Mouse (Mus musculus): ENCODE measurements around the gene Thrap3. TPM values are rescaled to one million over a fixed set of nuclear protein-coding genes. Genes with fewer than 3 reads are reported as not detected.
"Not testable (repeated sequence)": the region's sequence is repeated elsewhere in the genome, so short reads cannot be mapped to it uniquely, and the experiment has no call there.

The Thrap3 gene
- total RNA-seq, 4 experiments from 2014 or later = 203 to 250 (median 221) TPM

DNA sequence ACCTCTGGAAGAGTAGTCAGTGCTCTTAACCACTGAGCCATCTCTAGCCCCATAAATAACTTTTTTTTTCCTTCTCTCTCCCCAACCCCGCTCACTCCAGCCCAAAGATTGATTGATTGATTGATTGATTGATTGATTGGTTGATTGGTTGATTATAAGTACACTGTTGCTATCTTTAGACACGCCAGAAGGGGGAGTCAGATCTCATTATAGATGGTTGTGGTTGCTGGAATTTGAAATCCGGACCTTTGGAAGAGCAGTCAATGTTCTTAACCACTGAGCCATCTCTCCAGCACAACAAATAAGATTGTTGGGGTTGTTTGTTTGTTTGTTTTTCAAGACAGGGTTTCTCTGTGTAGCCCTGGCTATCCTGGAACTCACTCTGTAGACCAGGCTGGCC is 17.0 kb upstream of the Thrap3 start:
- not testable (repeated sequence) for DNase-seq

DNA sequence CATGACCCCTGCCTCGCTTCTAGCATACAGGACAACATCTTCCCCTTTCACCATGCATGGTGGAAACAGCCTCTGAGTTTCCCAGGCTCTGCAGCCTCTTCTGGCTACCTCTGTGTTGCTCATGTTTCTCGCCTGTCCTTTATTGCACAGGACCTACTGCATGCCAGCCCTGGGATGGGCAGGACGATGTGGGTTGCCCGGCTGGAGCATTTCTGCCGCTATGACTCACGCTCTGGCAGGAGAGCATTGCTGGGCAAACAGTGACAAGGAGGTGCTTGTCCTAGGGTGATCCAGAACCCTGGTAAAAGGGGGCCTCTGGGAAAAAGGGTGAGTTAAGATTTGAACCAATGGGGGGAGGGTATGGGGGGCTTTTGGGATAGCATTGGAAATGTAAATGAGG is 15.2 kb upstream of the Thrap3 start:
- DNase-seq = no peak

DNA sequence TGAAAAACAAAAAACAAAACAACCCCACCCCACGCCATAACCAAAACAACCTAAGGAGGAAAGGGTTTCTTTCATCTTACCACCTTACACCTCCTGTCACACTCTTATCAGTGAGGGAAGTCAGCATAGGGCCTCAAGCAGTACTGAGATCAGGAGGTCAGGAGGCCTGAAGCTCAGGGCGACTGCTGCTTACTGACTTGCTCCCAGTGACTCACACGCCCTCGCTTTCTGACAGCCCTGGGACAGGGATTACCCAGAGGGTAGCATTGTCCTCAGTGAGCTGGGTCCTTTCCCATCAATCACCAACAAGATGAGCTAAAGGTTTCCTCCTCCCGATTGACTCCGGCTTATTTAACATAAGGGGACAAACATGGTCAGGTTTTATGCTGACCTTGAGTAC is 4.5 kb upstream of the Thrap3 start:
- peak; percentile 63 for DNase-seq

DNA sequence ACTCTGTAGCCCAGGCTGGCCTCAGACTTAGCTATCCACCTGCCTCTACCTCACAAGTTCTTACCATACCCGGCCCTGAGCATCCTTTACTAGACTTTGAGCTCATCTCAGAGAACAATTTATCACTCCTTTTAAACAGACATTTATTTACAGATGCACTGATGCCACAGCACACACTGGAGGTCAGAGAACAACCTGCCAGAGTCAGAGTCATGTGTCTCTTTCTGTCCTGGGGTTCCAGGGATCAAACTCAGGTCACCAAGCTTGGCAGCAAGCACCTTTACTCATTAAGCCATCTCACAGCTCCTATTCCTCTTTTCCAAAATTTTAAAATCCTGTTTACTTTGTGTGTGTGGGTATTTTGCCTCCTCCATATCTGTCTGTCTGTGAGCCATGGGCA is 2.8 kb upstream of the Thrap3 start:
- DNase-seq = no peak

DNA sequence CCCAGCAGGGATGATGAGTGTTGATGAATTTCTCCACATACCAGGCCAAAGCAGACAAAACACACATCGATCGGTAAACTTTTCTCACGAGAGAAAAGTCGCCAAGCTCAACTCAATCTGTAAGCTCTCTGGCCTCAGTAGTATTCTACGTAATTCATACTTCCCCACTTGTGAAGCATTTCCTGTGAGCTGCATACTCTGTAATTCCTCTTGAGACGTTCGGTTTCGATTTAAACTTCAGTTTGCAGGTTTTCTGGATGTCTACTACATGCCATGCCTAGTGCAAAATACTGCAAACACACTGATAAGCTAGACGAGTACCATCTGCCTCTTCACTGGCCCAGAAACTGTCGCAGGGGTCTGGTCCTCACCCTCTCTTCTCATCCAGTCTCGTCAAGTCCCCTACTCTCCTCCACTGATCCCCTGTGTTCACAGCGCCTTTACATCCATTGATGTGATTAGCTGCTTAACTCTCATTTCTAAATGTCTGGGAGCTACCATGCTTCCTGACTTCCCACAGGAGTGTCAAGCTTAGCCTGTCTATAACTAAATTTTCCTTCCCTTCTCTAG is 2.2 kb upstream of the Thrap3 start:
- DNase-seq = no peak

DNA sequence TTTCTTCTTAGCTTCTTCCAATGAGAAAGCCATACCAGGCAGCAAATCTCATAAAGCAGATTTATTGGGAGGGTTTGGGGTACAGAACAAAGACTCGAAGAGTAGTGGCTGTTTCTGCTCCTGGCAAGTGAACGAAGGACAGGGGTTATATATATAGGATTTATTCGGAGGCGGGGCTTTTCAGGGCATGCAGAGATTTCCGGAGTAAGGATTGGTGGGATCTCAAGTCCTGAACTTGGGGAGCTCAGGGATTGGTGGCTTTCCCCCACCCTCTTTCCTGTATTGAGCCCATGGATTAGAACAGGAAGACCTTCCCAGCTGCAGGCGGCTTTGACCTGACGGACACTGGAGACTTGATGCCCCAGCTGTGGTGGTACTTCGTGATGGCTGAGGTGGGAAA is 1.5 kb upstream of the Thrap3 start:
- DNase-seq = no peak

DNA sequence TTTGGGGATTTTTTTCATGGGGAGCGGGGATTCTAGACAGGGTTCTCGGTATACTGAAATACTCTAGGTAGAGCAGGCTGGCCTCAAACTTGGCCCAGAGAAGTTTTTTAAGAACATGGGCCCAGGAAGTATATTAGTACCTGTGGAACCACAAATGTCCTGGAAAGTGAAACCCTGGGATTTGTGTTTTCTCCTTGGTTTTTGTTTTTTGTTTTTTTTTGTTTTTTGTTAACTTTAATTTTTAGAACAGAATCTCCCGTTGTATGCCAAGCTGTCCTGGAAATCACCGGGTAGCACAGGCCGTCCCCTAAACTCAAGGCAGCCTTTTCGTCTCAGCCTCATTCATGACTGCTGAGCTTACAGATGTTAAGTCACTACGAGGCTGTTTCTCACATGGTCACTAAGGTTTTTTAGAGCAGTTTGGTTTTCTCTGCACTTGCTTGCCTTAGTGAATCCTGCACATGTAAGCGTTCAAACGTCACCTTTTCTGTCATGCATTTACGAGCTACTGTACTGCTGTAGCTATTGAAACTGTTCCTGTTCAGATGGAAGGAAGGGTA is 856 bp upstream of the Thrap3 start:
- DNase-seq = no peak

DNA sequence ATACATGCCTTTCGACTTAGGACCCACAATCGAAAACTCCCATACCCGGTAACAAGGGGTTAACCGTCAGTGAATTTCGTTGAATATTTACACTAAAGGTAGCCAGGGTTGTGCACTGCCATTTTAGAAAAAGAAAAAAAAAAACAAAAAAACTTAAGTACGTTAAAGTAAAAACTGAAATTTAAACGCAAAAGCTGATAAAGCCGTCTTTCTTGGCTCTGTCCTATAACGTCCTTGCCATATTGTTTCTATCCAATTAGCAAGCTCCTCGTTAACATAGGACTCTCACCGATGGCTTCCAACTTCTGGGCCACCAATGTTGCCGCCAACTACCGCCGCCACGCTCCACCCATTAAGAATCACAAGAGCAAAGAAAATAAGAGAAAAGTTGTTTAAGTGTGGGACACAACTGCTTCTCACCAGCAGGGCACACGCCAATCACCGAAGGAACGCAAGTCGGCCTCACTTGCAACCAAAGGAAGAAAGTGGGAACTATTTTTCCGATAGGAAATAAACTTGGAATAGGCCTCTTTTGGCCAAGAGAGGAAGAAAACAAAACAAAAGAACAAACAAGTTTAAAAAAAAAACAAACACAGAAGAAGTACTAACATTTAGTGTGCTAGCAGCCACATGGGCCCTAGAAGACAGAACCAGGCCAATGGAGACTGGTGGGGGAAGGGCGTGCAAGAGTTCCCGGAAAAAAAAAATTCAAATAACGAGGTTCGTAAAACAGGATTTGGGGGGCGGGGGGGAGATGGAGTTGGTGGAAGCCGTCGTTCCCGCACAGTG is 852 bp downstream of the Thrap3 start:
- no peak for DNase-seq

DNA sequence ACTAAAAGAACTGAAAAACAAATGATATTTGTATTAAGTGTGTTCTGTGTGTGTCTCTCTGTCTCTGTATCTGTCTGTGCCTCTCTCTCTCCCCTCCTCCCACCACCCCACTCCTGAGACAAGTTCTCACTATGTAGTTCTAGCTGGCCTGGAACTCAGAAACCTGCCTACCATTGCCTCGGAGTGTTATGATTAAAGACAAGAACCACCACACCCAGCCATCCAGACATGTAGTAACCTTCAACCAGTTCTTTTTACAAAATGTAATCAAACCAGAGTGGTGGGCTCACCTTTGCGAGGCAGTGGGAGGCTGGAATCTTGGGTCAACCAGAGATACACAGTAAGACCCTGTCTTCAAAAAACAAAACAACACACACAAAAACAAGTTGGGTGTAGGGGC is 1.9 kb downstream of the Thrap3 start:
- no peak for DNase-seq

DNA sequence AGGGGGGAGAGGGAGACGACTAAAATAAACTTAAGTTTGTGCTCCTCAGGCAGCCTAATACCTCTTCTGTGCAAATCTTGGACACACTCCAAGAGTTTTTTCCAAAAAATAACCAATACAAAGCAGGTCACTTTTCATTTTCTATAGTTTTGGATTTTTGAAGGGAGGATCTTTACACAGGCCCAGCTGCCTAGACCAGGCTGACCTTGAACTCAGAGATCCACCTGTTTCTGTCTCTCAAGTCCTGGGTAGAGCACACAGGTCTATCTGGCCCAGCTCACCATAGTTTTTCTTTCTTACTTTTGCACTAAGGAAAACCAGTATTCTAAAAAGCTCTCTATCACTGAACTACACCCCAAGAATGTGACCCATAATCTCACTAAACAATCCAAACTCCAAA is 2.5 kb downstream of the Thrap3 start:
- no peak for DNase-seq

DNA sequence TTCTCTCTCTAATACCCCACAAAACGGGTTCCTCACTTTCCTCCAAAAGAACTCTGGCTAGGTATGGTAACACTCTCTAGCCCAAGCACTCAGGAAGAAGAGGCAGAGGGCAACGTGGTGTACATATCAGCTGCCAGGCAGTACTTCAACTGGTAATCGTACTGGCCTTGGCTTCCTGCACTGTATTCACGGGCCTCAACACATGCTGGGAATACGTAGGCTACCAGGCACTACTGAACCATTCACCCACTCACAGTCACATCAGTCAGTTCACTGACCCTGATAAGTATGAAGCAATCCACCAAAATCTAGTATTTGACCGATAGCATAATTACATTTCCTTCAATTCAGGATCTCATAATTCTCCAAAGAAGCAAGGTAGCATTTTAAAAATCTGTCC is 3.0 kb downstream of the Thrap3 start:
- no peak for DNase-seq

DNA sequence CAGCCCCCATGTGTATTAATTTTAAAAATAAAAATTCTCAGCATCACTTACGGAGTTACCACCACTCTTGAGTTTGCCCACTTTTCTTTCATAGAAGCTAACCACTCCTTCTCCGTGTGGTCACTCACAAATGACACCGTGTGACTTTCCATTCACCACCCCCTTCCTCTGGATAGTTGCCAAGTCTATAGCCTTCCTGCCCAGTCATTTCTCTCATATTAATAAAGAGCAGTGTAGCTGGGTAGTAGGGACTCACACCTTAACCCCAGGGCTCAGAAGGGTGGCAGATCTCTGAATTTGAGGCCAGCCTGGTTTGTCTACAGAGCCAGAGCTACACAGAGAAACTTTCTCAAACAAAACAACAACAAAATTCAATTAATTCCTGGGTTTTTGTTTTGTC is 5.1 kb downstream of the Thrap3 start:
- DNase-seq = no peak

DNA sequence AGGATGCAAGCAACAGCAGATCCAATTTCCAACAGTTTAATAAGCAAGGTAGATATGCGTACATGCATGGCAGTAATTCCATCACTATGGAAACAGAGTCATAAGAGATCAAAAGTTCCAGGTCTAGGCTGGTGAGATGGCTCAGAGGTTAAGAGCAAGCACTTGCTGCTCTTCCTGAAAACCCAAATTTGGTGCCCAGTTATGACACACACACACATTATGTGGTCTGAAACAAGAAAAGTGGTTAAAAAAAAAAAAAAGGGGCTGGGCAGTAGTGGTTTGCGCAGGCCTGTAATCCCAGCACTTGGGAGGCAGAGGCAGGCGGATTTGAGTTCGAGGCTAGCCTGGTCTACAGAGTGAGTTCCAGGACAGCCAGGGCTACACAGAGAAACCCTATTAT is 7.6 kb downstream of the Thrap3 start:
- no peak for DNase-seq

DNA sequence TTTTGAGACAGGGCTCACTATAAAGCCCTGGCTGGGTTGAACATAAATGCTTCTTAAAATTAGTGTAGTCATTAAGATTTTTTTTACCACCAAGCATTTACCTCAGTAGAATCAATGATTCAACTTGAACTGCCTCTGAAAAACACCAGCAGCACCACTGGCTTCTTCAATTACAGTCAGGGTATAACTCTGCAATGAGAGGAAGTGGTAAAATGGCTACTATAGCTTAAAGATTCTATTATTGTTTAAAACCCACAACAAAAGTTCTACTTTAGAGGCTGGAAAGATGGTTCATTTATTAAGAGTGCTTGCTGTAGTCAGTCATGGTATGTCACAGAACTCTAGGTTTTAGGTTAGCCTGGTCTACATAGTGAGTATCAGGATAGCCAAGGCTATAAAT is 8.3 kb downstream of the Thrap3 start:
- DNase-seq = no peak

DNA sequence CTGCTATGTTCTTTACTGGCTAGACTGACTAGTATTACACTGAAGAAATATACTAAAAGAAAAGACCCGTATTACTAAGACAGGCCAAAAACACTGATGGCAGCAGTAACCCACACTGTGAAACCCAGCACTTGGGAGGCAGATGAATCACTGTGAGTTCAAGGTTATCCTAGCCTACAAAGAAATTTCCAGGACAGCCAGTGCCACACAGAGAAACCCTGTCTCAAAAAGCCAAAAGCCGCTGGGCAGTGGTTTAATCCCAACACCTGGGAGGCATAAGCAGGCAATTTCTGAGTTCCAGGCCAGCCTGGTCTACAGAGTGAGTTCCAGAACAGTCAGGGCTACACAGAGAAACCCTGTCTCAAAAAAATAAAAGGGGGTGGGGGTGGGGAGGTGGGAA is 11.9 kb downstream of the Thrap3 start:
- DNase-seq = no peak

DNA sequence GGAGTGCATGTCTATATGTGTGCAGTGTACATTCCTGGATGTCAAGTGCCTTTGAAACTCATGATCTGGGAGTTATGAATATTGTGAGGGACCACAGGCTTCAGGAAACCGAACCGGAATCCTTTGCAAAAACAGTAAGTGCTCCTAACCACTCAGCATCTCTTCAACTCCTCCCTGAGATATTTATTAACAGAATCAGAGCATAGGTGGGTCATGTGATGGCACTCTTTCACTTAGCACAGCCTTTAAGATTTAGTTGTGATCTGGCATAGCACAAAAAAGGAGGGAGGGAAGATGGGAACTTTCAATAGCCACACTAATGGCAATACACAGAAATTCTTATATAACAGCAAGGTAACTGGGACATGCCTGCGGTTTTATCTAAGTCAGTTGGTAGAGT is 15.5 kb downstream of the Thrap3 start:
- DNase-seq = no peak

DNA sequence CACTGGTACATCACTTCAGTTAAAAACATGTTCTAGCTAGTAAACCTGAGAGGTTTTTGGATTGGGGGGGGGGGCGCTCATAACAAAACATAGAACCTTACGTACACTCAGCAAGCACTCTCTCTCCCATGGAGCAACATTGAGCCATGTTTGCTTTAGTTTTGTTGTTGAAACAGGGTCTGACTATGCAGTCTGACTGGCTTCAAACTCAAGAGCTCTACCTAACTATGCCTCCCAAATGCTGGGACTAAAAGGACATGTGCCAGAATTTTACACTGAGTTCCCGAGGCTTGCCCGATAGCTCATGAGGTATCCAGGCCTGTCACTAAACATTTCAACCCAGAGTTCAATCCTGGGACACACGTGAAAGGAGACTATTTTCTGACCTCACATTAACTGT is 19.5 kb downstream of the Thrap3 start:
- DNase-seq = no peak

DNA sequence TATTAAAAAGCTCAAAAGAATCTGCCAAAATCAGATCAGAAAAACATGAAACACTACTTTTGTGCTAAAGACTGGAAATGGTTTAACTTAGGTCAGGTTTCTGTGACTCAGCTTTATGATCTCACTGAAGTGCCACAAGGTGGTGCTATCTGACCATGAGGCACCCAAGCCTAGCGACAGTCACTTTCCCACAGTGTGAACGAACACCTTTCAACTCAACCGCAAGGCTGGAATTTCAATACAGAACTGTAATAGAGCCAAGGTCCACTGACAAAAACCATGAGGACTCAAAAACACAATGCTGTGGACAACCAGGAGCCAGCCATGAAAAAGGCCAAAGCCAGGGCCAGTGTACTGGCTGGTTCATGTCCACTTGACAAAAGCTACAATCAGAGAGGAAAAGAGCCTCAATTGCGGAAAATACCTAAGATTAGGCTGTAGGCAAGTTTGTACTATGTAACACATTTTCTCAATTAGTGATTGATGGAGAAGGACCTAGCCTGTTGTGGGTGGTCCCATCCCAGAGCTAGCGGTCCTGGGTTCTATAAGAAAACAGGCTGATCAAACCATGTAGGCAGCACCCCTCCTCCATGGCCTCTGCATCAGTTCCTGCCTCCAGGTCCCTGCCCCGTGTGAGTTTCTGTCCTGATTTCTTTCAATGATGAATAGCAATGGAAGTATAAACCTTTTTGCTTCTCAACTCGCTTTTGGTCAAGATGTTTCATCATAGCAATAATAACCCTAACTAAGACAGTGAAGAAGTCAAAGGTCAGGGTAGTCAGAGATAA is 21.2 kb downstream of the Thrap3 start:
- DNase-seq = no peak

DNA sequence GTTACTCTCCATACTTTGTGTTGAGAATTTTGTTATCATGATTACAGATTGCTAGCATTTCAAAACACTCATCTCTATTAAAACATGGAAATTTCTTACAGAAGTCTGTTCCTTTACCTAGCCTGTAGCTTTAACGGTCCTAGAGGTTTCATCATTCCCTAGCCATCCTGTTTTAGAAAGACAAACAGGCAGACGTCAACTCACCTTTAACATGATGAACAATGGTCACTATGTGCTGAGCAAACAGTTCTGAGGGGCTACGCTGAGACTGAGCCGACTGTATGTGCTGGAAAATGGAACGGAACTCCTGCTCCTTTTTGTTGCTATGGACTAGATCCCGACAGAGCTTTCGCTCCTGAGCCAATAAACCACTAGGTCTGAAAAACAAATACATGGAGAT is 26.6 kb downstream of the Thrap3 start:
- not testable (repeated sequence) for DNase-seq

DNA sequence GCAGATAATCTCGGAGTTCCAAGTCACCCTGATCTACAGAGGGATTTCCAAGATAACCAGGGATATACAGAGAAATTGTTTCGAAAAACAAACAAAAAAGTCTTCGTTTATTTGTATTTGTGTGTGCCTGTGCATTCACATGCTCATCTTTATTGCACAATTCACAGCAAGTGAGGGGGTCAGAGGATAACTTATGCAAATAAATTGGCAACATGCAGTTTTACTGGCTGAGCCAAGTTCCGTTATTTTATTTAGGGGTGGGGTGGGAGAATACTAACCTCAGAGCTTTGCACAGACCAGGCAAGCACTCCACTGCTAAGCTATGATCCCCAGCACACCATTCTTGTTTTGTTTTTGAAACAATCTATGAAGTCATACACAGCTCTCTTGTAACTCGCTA is 28.8 kb downstream of the Thrap3 start:
- DNase-seq = no peak

DNA sequence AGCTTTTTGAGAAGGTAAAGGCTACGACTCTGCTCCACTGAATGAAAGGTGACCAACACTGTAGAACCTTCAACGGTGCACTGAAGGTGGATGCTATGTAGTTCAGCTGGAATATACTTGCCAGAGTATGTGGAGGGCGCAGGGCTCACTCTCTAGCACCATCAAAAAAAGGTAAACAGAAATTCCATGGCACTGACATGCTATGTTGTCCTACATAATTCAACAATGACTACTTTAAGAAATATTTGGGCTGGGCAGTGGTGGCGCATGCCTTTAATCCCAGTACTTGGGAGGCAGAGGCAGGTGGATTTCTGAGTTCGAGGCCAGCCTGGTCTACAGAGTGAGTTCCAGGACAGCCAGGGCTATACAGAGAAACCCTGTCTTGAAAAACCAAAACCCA is 31.8 kb downstream of the Thrap3 start:
- DNase-seq = not testable (repeated sequence)

DNA sequence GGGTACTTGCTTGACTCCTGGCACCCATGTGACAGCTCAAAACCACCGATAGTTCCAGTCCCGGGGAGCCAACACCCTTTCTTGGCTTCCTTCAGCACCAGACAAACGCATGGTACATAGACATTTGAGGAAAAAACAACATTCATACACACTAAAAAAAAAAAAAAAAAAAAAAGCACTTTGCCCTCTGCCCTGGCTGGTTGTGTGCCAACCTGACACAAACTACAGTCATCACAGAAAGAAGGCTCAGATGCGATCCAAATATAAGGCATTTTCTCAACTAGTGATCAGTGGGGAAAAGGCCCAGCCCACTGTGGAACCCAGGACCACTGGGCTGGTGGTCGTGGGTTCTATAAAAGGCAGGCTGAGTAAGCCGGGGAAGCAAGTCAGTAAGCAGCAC is 33.7 kb downstream of the Thrap3 start:
- no peak for DNase-seq

DNA sequence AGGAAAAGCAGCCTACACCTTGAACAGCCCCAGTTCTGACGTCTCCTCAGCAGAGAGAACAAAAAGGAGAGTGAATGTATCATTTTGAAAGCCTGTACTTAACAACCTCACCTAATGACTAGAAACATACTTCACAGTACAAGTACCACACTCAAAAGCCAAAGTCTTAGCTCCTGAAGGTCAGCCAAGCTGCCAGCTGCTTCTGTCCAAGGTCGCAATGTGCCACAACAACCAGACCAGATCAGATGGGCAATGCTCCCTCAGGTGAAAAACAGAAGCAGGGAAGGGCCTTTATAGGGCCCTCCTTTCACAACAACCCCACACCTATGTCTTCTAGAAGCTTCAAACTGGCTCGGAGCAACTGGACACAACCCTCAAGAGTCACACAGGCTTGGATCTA is 36.5 kb downstream of the Thrap3 start:
- no peak for DNase-seq

DNA sequence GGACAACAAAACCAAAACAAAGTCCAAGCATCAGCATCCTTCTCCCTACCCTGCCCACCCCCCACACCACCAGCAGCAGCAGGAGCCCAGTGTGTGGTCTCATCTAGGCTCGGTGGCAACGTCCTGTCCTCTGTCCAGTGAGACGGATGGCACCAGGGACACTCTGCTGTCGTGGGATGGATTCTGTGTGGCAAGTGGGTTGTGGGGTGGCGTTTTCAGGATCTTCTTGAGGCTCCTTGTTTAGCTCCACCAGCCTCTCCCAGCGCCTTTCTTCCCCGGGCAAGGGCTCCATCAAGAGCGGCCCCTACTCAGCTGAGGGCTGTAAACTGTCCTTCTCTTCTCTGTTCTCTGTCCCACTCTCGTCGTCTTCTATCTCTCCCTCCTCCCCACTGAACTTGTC is 37.5 kb downstream of the Thrap3 start:
- DNase-seq = not testable (repeated sequence)

Data from adrenal gland, adult 8-10 months (tissue).